18 mouse cellular contexts compared by ENCODE assay signal in genomic region chr7:19841686-19842413, GRCm38 (mm10). TPM values are rescaled to one million over a fixed set of nuclear protein-coding genes. Genes with fewer than 3 reads are reported as not detected.
DNase-seq lines count a peak whose midpoint lies in the region; ATAC-seq lines count a peak whose summit lies in the region.
"Had no signal": no experiment of that assay in that cellular context is flagged by ENCODE, and none has a peak within 500 bp of the region (broad histone marks: within the 10 kb centered on the region; RNA-seq: fewer than 3 reads in every experiment).

No protein-coding gene starts in this region.

- no peaks in the 10 kb centered on the region for H3K9me3 ChIP-seq in kidney, embryonic 14.5 days (ENCODE audit: control insufficient read depth, low read length)
- H3K9me3 ChIP-seq in intestine, embryonic 14.5 days (ENCODE audit: control insufficient read depth, low read length) = no peaks in the 10 kb centered on the region
- no peaks in the 10 kb centered on the region for H3K9me3 ChIP-seq in liver, embryonic 15.5 days (replicated peaks)
- H3K9me3 ChIP-seq: heart, embryonic 12.5 days; hindbrain, embryonic 13.5 days; limb, embryonic 15.5 days; megakaryocyte, embryonic 14.5 days had no signal

- WGBS in kidney, embryonic 14.5 days = 80% methylated on average over 21 of the region's 21 CpGs
- WGBS in intestine, embryonic 14.5 days = 63% methylated on average over 21 of the region's 21 CpGs
- 63% methylated on average over 21 of the region's 21 CpGs for whole genome bisulfite sequencing in liver, embryonic 15.5 days (ENCODE audit: insufficient replicate concordance)

- no peaks in the 10 kb centered on the region for H3K4me1 ChIP-seq in kidney, embryonic 14.5 days (ENCODE audit: control insufficient read depth, insufficient read depth, low read length)
- 0 out of 2 replicates have a peak, but pooled peaks cover 2% of the 10 kb centered on the region for H3K4me1 ChIP-seq in intestine, embryonic 14.5 days (replicated peaks; ENCODE audit: control insufficient read depth, insufficient read depth, low read length)
- peaks cover 12% of the 10 kb centered on the region for H3K4me1 ChIP-seq in liver, embryonic 15.5 days (replicated peaks)
- H3K4me1 ChIP-seq: heart, embryonic 12.5 days; hindbrain, embryonic 13.5 days had no signal

- H3K36me3 ChIP-seq in kidney, embryonic 14.5 days (ENCODE audit: control insufficient read depth, insufficient read depth, low read length) = no peaks in the 10 kb centered on the region
- H3K36me3 ChIP-seq in intestine, embryonic 14.5 days (ENCODE audit: control insufficient read depth, insufficient read depth, low read length) = no peaks in the 10 kb centered on the region
- H3K36me3 ChIP-seq in liver, embryonic 15.5 days (replicated peaks) = no peaks in the 10 kb centered on the region
- H3K36me3 ChIP-seq: heart, embryonic 12.5 days; hindbrain, embryonic 13.5 days; limb, embryonic 15.5 days had no signal

- H3K27me3 ChIP-seq in kidney, embryonic 14.5 days (ENCODE audit: control insufficient read depth, insufficient read depth, low read length) = no peaks in the 10 kb centered on the region; the same call in 1 of the 2 replicates
- H3K27me3 ChIP-seq in intestine, embryonic 14.5 days (replicated peaks; ENCODE audit: control insufficient read depth, insufficient read depth, low read length) = no peaks in the 10 kb centered on the region; the same call in 1 of the 2 replicates
- H3K27me3 ChIP-seq in liver, embryonic 15.5 days = no peaks in the 10 kb centered on the region
- H3K27me3 ChIP-seq: CH12.LX, Patski had no signal

- no peak overlapping the region for H3K9ac ChIP-seq in kidney, embryonic 14.5 days (ENCODE audit: low read depth, low read length)
- no peak overlapping the region for H3K9ac ChIP-seq in intestine, embryonic 14.5 days (ENCODE audit: low read length)
- no peak overlapping the region for H3K9ac ChIP-seq in liver, embryonic 15.5 days
- H3K9ac ChIP-seq: heart, embryonic 12.5 days; hindbrain, embryonic 13.5 days; limb, embryonic 15.5 days had no signal

- peak; percentile 68 for DNase-seq in kidney, adult 9 months
- DNase-seq in intestine, embryonic 14.5 days (ENCODE audit: low spot score) = peak; percentile 76
- DNase-seq in thymus, postnatal 25 days = peak; percentile 74
- no peak for DNase-seq in frontal cortex, postnatal 36 days (ENCODE audit: low spot score in 2 of 2)
- no peak for DNase-seq in left cerebral cortex, adult 8-10 months (ENCODE audit: low spot score in 2 of 2)
- DNase-seq in heart, adult 9 months (ENCODE audit: low spot score in 2 of 2) = no peak
- DNase-seq: adrenal gland, postnatal 10 days; layer of hippocampus, postnatal 36 days had no signal

- H3K4me3 ChIP-seq in kidney, embryonic 14.5 days (ENCODE audit: low read length) = no peak overlapping the region
- H3K4me3 ChIP-seq in intestine, embryonic 14.5 days (ENCODE audit: low read depth, low read length) = no peak overlapping the region
- H3K4me3 ChIP-seq in liver, embryonic 15.5 days (replicated peaks) = no peak overlapping the region
- H3K4me3 ChIP-seq: erythroblast, embryonic 14.5 days; heart, embryonic 12.5 days; hindbrain, embryonic 13.5 days; limb, embryonic 15.5 days; megakaryocyte, embryonic 14.5 days; myocyte had no signal

- H3K4me2 ChIP-seq in kidney, embryonic 14.5 days (replicated peaks; ENCODE audit: low read depth, low read length) = no peak overlapping the region
- no peak overlapping the region for H3K4me2 ChIP-seq in intestine, embryonic 14.5 days (ENCODE audit: low read length)
- H3K4me2 ChIP-seq in liver, embryonic 15.5 days = no peak overlapping the region
- H3K4me2 ChIP-seq: heart, embryonic 12.5 days; hindbrain, embryonic 13.5 days; limb, embryonic 15.5 days had no signal

- H3K27ac ChIP-seq in kidney, embryonic 14.5 days (ENCODE audit: low read depth, low read length) = no peak overlapping the region
- H3K27ac ChIP-seq in intestine, embryonic 14.5 days (ENCODE audit: low read depth) = peak overlapping the region; percentile 69; the same call in 1 of the 2 replicates
- H3K27ac ChIP-seq in liver, embryonic 15.5 days (replicated peaks) = peak overlapping the region; percentile 70
- H3K27ac ChIP-seq: hindbrain, embryonic 13.5 days; limb, embryonic 15.5 days had no signal

- no peak for ATAC-seq in kidney, embryonic 14.5 days (ENCODE audit: low FRiP score, low TSS enrichment)
- ATAC-seq in intestine, embryonic 14.5 days (replicated peaks; ENCODE audit: low FRiP score, low TSS enrichment, low read depth) = peak; percentile 87
- peak; percentile 79 for ATAC-seq in liver, embryonic 15.5 days (ENCODE audit: insufficient read depth)
- ATAC-seq: Patski had no signal

RNA-seq across cellular contexts. Expression of gene Gm19345, which starts 10.0 kb away (rescaled TPM):
- 0.27 TPM in 1 of 2 replicates, not detected in the other for polyA plus RNA-seq in kidney, embryonic 14.5 days (2014; fragmentation: Nextera tagmentation; extraction: Ambion mirVana)
- 0.31 and 0.42 TPM in 2 replicates for polyA plus RNA-seq in intestine, embryonic 14.5 days (2014; fragmentation: Nextera tagmentation; extraction: Ambion mirVana)
- polyA plus RNA-seq in liver, embryonic 15.5 days (2015; fragmentation: Nextera tagmentation; extraction: Ambion mirVana) = not detected in 2 replicates
- 1 to 10 TPM; 1.4 to 2.5 (median 2.0) TPM for total RNA-seq in left cerebral cortex, adult 8-10 months (2022)
- total RNA-seq: adrenal gland, postnatal 10 days had no signal
- polyA plus RNA-seq: erythroblast, embryonic 14.5 days; heart, embryonic 12.5 days; limb, embryonic 15.5 days had no signal

RNA-seq across cellular contexts. Expression of gene Ceacam16, which starts 19.2 kb away (rescaled TPM):
- not detected in 2 replicates for polyA plus RNA-seq in kidney, embryonic 14.5 days (2014; fragmentation: Nextera tagmentation; extraction: Ambion mirVana)
- polyA plus RNA-seq in intestine, embryonic 14.5 days (2014; fragmentation: Nextera tagmentation; extraction: Ambion mirVana) = not detected in 2 replicates
- polyA plus RNA-seq in liver, embryonic 15.5 days (2015; fragmentation: Nextera tagmentation; extraction: Ambion mirVana) = not detected in 2 replicates
- total RNA-seq in left cerebral cortex, adult 8-10 months (2022) = not detected
- total RNA-seq: layer of hippocampus, postnatal 36 days had no signal
- polyA plus RNA-seq: erythroblast, embryonic 14.5 days; heart, embryonic 12.5 days; limb, embryonic 15.5 days; Patski had no signal

RNA-seq across cellular contexts. Expression of gene Bcl3, which starts 19.3 kb away (rescaled TPM):
- polyA plus RNA-seq in kidney, embryonic 14.5 days (2014; fragmentation: Nextera tagmentation; extraction: Ambion mirVana) = 3.5 and 4.2 TPM in 2 replicates
- 9.5 and 13.5 TPM in 2 replicates for polyA plus RNA-seq in intestine, embryonic 14.5 days (2014; fragmentation: Nextera tagmentation; extraction: Ambion mirVana)
- polyA plus RNA-seq in liver, embryonic 15.5 days (2015; fragmentation: Nextera tagmentation; extraction: Ambion mirVana) = 4.7 and 5.3 TPM in 2 replicates
- total RNA-seq in left cerebral cortex, adult 8-10 months (2022) = 1 to 10 TPM in 2 of 4 experiments, under 1 TPM in 1, not detected in 1; 0.57 to 6.4 (median 2.9) TPM

RNA-seq across cellular contexts. Expression of gene Cblc, which starts 45.2 kb away (rescaled TPM):
- 4.7 and 7.3 TPM in 2 replicates for polyA plus RNA-seq in kidney, embryonic 14.5 days (2014; fragmentation: Nextera tagmentation; extraction: Ambion mirVana)
- 13.5 and 14.0 TPM in 2 replicates for polyA plus RNA-seq in intestine, embryonic 14.5 days (2014; fragmentation: Nextera tagmentation; extraction: Ambion mirVana)
- 3.5 and 3.8 TPM in 2 replicates for polyA plus RNA-seq in liver, embryonic 15.5 days (2015; fragmentation: Nextera tagmentation; extraction: Ambion mirVana)
- total RNA-seq in left cerebral cortex, adult 8-10 months (2022) = not detected
- total RNA-seq: layer of hippocampus, postnatal 36 days had no signal
- polyA plus RNA-seq: erythroblast, embryonic 14.5 days; hindbrain, embryonic 13.5 days had no signal

RNA-seq across cellular contexts. Expression of gene Ceacam19, which starts 45.9 kb away (rescaled TPM):
- polyA plus RNA-seq in kidney, embryonic 14.5 days (2014; fragmentation: Nextera tagmentation; extraction: Ambion mirVana) = not detected in 2 replicates
- not detected in 2 replicates for polyA plus RNA-seq in intestine, embryonic 14.5 days (2014; fragmentation: Nextera tagmentation; extraction: Ambion mirVana)
- not detected in 2 replicates for polyA plus RNA-seq in liver, embryonic 15.5 days (2015; fragmentation: Nextera tagmentation; extraction: Ambion mirVana)
- total RNA-seq in left cerebral cortex, adult 8-10 months (2022) = not detected
- total RNA-seq: adrenal gland, postnatal 10 days; layer of hippocampus, postnatal 36 days had no signal
- polyA plus RNA-seq: erythroblast, embryonic 14.5 days; heart, embryonic 12.5 days; hindbrain, embryonic 13.5 days had no signal

Comparison
In these comparisons a context has a peak if more than half of its experiments do, and no peak if none do; other contexts are left out.
1. DNase-seq: peak in kidney, adult 9 months (single experiment), intestine, embryonic 14.5 days (single experiment) and thymus, postnatal 25 days (single experiment); none in frontal cortex, postnatal 36 days (0 of 2), left cerebral cortex, adult 8-10 months (0 of 2) and heart, adult 9 months (0 of 2).